ENCODE assay signal across 8 mouse cellular contexts in genomic region chr11:69411538-69412203, GRCm38 (mm10). TPM values are rescaled to one million over a fixed set of nuclear protein-coding genes. Genes with fewer than 3 reads are reported as not detected.
A peak's percentile ranks its signal among the peaks of the same experiment; 100 is the strongest.
DNase-seq lines count a peak whose midpoint lies in the region; ATAC-seq and TF ChIP-seq lines count a peak whose summit lies in the region.

No protein-coding gene starts in this region.

- no peak for ATAC-seq in neural tube, embryonic 15.5 days (ENCODE audit: low FRiP score)

- H3K27ac ChIP-seq in ES-E14 (ENCODE audit: insufficient read depth, low read depth, low read length, poor library complexity, severe bottlenecking) = no peak overlapping the region
- peak overlapping the region; percentile 90 for H3K27ac ChIP-seq in heart, adult 2 months
- peak overlapping the region; percentile 98 for H3K27ac ChIP-seq in neural tube, embryonic 15.5 days (replicated peaks)

- in situ Hi-C loops in ES-E14 (cut with MboI; ENCODE audit: low sequenced_read_pairs in 2 of 2, unreplicated experiment in 2 of 2) = no loop called here

- DNase-seq in 3134 (ENCODE audit: extremely low read depth, insufficient read length, low spot score) (peak; percentile 87), ES-E14 (ENCODE audit: low read depth, low spot score) (no peak)
- DNase-seq in embryo, embryonic 10.5 days (ENCODE audit: low spot score) = peak; percentile 75
- DNase-seq in heart, adult 2 months = peak; percentile 83 to 87
- DNase-seq in kidney, adult 9 months = peak; percentile 59
- DNase-seq in lung, adult 2 months = peak; percentile 62
- DNase-seq in urinary bladder, postnatal 25 days (ENCODE audit: low spot score) = peak; percentile 78

- TF ChIP-seq POLR2A in heart, adult 2 months (IDR thresholded peaks at IDR 0.05; ENCODE audit: insufficient read depth, low read depth, low read length) = no peak
- no peak for TF ChIP-seq POLR2A in lung, adult 2 months (IDR thresholded peaks at IDR 0.05; ENCODE audit: borderline replicate concordance, extremely low read depth, low read depth, low read length)

- H3K9ac ChIP-seq in ES-E14 (ENCODE audit: insufficient read depth, low read depth, low read length, poor library complexity, severe bottlenecking) = peak overlapping the region; percentile 81
- H3K9ac ChIP-seq in heart, adult 2 months (ENCODE audit: low read depth, low read length) = peak overlapping the region; percentile 72
- peak overlapping the region; percentile 77 for H3K9ac ChIP-seq in neural tube, embryonic 15.5 days (replicated peaks)

- H3K9me3 ChIP-seq in ES-E14 (ENCODE audit: control insufficient read depth, insufficient read depth, low read depth, low read length) = no peaks in the 10 kb centered on the region
- no peaks in the 10 kb centered on the region for H3K9me3 ChIP-seq in neural tube, embryonic 15.5 days (replicated peaks)

- H3K27me3 ChIP-seq in heart, adult 2 months (ENCODE audit: control insufficient read depth, insufficient read depth, low read length) = no peaks in the 10 kb centered on the region
- H3K27me3 ChIP-seq in neural tube, embryonic 15.5 days (replicated peaks) = no peaks in the 10 kb centered on the region

- H3K4me3 ChIP-seq in ES-E14 (ENCODE audit: insufficient read depth in 1 of 2, low read depth in 1 of 2, low read length in 2 of 2, poor library complexity in 1 of 2, severe bottlenecking in 1 of 2) = peak overlapping the region; percentile 74 to 94
- H3K4me3 ChIP-seq in heart, adult 2 months = peak overlapping the region; percentile 80
- H3K4me3 ChIP-seq in lung, adult 2 months (replicated peaks; ENCODE audit: extremely low read depth, low read depth, low read length) = peak overlapping the region; percentile 90
- peak overlapping the region; percentile 65 for H3K4me3 ChIP-seq in neural tube, embryonic 15.5 days (replicated peaks)

- 1% methylated on average over 38 of the region's 39 CpGs for WGBS in heart, adult 2 months
- 1% methylated on average over 39 of the region's 39 CpGs for WGBS in lung, adult 2 months
- WGBS in neural tube, embryonic 15.5 days = under 1% methylated on average over 38 of the region's 39 CpGs

- H3K4me2 ChIP-seq in neural tube, embryonic 15.5 days = peak overlapping the region; percentile 96

- intact Hi-C loops in heart, adult 2 months (cut with DNase I) = loop anchor here (10.0 kb wide), 1 partner anchor 583 kb away; the partner anchor contains the start of genes Gabarap and Phf23

- no peak for TF ChIP-seq CTCF in heart, adult 2 months (IDR thresholded peaks at IDR 0.05)
- no peak for TF ChIP-seq CTCF in lung, adult 2 months (IDR thresholded peaks at IDR 0.05; ENCODE audit: insufficient read depth, low read length)

- H3K36me3 ChIP-seq in ES-E14 (ENCODE audit: control insufficient read depth, insufficient read depth, low read length, poor library complexity, severe bottlenecking) = peaks cover 11% of the 10 kb centered on the region
- peaks cover 7% of the 10 kb centered on the region; the same call in 1 of the 2 replicates for H3K36me3 ChIP-seq in heart, adult 2 months (ENCODE audit: control insufficient read depth, insufficient read depth, low read length)
- peaks cover 24% of the 10 kb centered on the region for H3K36me3 ChIP-seq in neural tube, embryonic 15.5 days

- H3K79me2 ChIP-seq in heart, adult 2 months (replicated peaks; ENCODE audit: control insufficient read depth, insufficient read depth, low read length) = no peaks in the 10 kb centered on the region

- H3K4me1 ChIP-seq in ES-E14 (ENCODE audit: control insufficient read depth in 2 of 2, insufficient read depth in 2 of 2, low read length in 2 of 2, poor library complexity in 1 of 2) = peaks cover 4 to 29% of the 10 kb centered on the region in 2 experiments
- peaks cover 19% of the 10 kb centered on the region for H3K4me1 ChIP-seq in heart, adult 2 months (ENCODE audit: control insufficient read depth, insufficient read depth, low read length)
- H3K4me1 ChIP-seq in lung, adult 2 months (ENCODE audit: control insufficient read depth, insufficient read depth, low read length) = peaks cover 19% of the 10 kb centered on the region
- peaks cover 77% of the 10 kb centered on the region for H3K4me1 ChIP-seq in neural tube, embryonic 15.5 days

- no peak for TF ChIP-seq EP300 in heart, adult 2 months (IDR thresholded peaks at IDR 0.05; ENCODE audit: insufficient read depth, low read depth, low read length)

TF ChIP-seq in ES-E14, 5 proteins besides CTCF, POLR2A, EP300 and RAD21:
- no peak for TF ChIP-seq MAFK (IDR thresholded peaks at IDR 0.05; ENCODE audit: insufficient read depth, low read depth, low read length)
- TF ChIP-seq ZC3H11A (IDR thresholded peaks at IDR 0.05; ENCODE audit: borderline replicate concordance, low read depth, low read length) = no peak
- TF ChIP-seq CHD2 (IDR thresholded peaks at IDR 0.05; ENCODE audit: low read depth, low read length) = no peak
- TF ChIP-seq HCFC1 (IDR thresholded peaks at IDR 0.05; ENCODE audit: borderline replicate concordance, insufficient read depth, low read length) = no peak
- TF ChIP-seq ZNF384 (IDR thresholded peaks at IDR 0.05; ENCODE audit: low read depth, low read length) = no peak
TF ChIP-seq in ES-E14: peak in this region for 0.

RNA-seq across cellular contexts. Expression of gene Kdm6b, which starts 1.8 kb away (rescaled TPM):
- total RNA-seq in ES-E14 (2012; rRNA removed) = 7.9 and 9.4 TPM in 2 replicates
- 10 to 100 TPM; 19.7 to 27.8 TPM for total RNA-seq in heart, adult 2 months (2021)
- polyA plus RNA-seq in heart, adult 2 months (2012; rRNA removed) = 6.5 and 8.6 TPM in 2 replicates
- polyA plus RNA-seq in lung, adult 2 months (2012; rRNA removed) = 19.4 and 21.0 TPM in 2 replicates
- 29.4 and 32.6 TPM in 2 replicates for polyA plus RNA-seq in neural tube, embryonic 15.5 days (2015; fragmentation: Nextera tagmentation; extraction: Ambion mirVana)

RNA-seq across cellular contexts. Expression of gene Tmem88, which starts 13.6 kb away (rescaled TPM):
- total RNA-seq in ES-E14 (2012; rRNA removed) = 23.9 and 43.3 TPM in 2 replicates
- total RNA-seq in heart, adult 2 months (2021) = 10 to 100 TPM; 20.4 to 21.4 TPM
- polyA plus RNA-seq in heart, adult 2 months (2012; rRNA removed) = 61.4 and 66.4 TPM in 2 replicates
- 37.8 and 63.1 TPM in 2 replicates for polyA plus RNA-seq in lung, adult 2 months (2012; rRNA removed)
- 6.2 and 9.1 TPM in 2 replicates for polyA plus RNA-seq in neural tube, embryonic 15.5 days (2015; fragmentation: Nextera tagmentation; extraction: Ambion mirVana)

RNA-seq across cellular contexts. Expression of gene Cyb5d1, which starts 16.2 kb away (rescaled TPM):
- total RNA-seq in ES-E14 (2012; rRNA removed) = 18.8 and 29.0 TPM in 2 replicates
- total RNA-seq in heart, adult 2 months (2021) = 10 to 100 TPM; 27.9 to 32.1 TPM
- polyA plus RNA-seq in heart, adult 2 months (2012; rRNA removed) = 19.9 and 29.8 TPM in 2 replicates
- 21.9 and 24.7 TPM in 2 replicates for polyA plus RNA-seq in lung, adult 2 months (2012; rRNA removed)
- 29.7 and 31.5 TPM in 2 replicates for polyA plus RNA-seq in neural tube, embryonic 15.5 days (2015; fragmentation: Nextera tagmentation; extraction: Ambion mirVana)

RNA-seq across cellular contexts. Expression of gene Naa38, which starts 16.4 kb away (rescaled TPM):
- 191 and 202 TPM in 2 replicates for total RNA-seq in ES-E14 (2012; rRNA removed)
- total RNA-seq in heart, adult 2 months (2021) = 100 to 1,000 TPM; 102 to 113 TPM
- 128 and 145 TPM in 2 replicates for polyA plus RNA-seq in heart, adult 2 months (2012; rRNA removed)
- 129 and 141 TPM in 2 replicates for polyA plus RNA-seq in lung, adult 2 months (2012; rRNA removed)
- 130 and 132 TPM in 2 replicates for polyA plus RNA-seq in neural tube, embryonic 15.5 days (2015; fragmentation: Nextera tagmentation; extraction: Ambion mirVana)

RNA-seq across cellular contexts. Expression of gene Chd3, which starts 42.5 kb away (rescaled TPM):
- 21.6 and 27.0 TPM in 2 replicates for total RNA-seq in ES-E14 (2012; rRNA removed)
- 10 to 100 TPM; 18.3 to 20.2 TPM for total RNA-seq in heart, adult 2 months (2021)
- polyA plus RNA-seq in heart, adult 2 months (2012; rRNA removed) = 20.3 and 22.2 TPM in 2 replicates
- 120 and 135 TPM in 2 replicates for polyA plus RNA-seq in lung, adult 2 months (2012; rRNA removed)
- polyA plus RNA-seq in neural tube, embryonic 15.5 days (2015; fragmentation: Nextera tagmentation; extraction: Ambion mirVana) = 70.6 and 76.1 TPM in 2 replicates
